Mouse (Mus musculus) midbrain, postnatal 0 days (tissue): ENCODE results near the gene Necap2. TPM values are rescaled to one million over a fixed set of nuclear protein-coding genes. Genes with fewer than 3 reads are reported as not detected.

Experiments
- ATAC-seq: fragments of 200-750 bp; cut with Nextera tagmentation; 2 replicates; pipeline ENCODE4 v1.8.0; 2017; ENCODE audit warnings: moderate number of reproducible peaks, mild to moderate bottlenecking, moderate TSS enrichment, moderate library complexity; ENCODE audit not compliant: low FRiP score
- DNase-seq: peaks from one replicate; pipeline ENCODE4 v3.0.0-alpha.2; 2015; ENCODE audit warnings: low spot score
- H3K27ac ChIP-seq: fragments of 300-500 bp; sonication (generic); 2 replicates; pipeline ENCODE4 v1.5.1; 2014; ENCODE audit warnings: low read depth, mild to moderate bottlenecking, low read length, mixed read lengths
- H3K27me3 ChIP-seq: fragments of 300-500 bp; sonication (generic); 2 replicates; pipeline ENCODE4 v1.6.1; 2014; ENCODE audit warnings: low read length, control low read depth, mixed read lengths; ENCODE audit not compliant: insufficient read depth
- H3K36me3 ChIP-seq: fragments of 300-500 bp; sonication (generic); 2 replicates; pipeline ENCODE4 v1.6.1; 2014; ENCODE audit warnings: low read length, control low read depth, mixed read lengths; ENCODE audit not compliant: insufficient read depth
- H3K4me1 ChIP-seq: fragments of 300-500 bp; sonication (generic); 2 replicates; pipeline ENCODE4 v1.6.1; 2014; ENCODE audit warnings: mild to moderate bottlenecking, control low read depth, antibody characterized with exemption, low read length, mixed read lengths; ENCODE audit not compliant: insufficient read depth
- H3K4me2 ChIP-seq: fragments of 300-500 bp; sonication (generic); 2 replicates; pipeline ENCODE4 v1.6.1; 2014; ENCODE audit warnings: low read depth, mild to moderate bottlenecking, low read length, mixed read lengths; ENCODE audit not compliant: poor library complexity, severe bottlenecking
- H3K4me3 ChIP-seq: fragments of 300-500 bp; sonication (generic); 2 replicates; pipeline ENCODE4 v1.5.1; 2014; ENCODE audit warnings: low read depth, mild to moderate bottlenecking, low read length, moderate library complexity
- H3K9ac ChIP-seq: fragments of 300-500 bp; sonication (generic); replicated peaks from 2 replicates; pipeline ENCODE4 v1.6.1; 2014; ENCODE audit warnings: mild to moderate bottlenecking, low read length, moderate library complexity, mixed read lengths; ENCODE audit not compliant: poor library complexity, severe bottlenecking
- H3K9me3 ChIP-seq: fragments of 300-500 bp; sonication (generic); 2 replicates; pipeline ENCODE4 v1.6.1; 2016; ENCODE audit warnings: low read length, control low read depth
- CTCF ChIP-seq: IDR thresholded peaks from 2 replicates; pipeline ENCODE4 v1.5.1; 2016; ENCODE audit warnings: antibody characterized with exemption, mild to moderate bottlenecking
- WGBS: fragments of 180-500 bp; shearing (Covaris S2); extraction: QIAGEN DNeasy Blood & Tissue Kit; methylation state at CpG from one replicate; pipeline ENCODE4 v1.1.7; 2014; 5-methylcytosine and 5-hydroxymethylcytosine counted together
- polyA plus RNA-seq: library from polyadenylated mRNA; unstranded; fragments of >200 nt; fragmentation: Nextera tagmentation; extraction: Ambion mirVana; gene quantifications from 2 replicates; pipeline ENCODE4 v1.2.1, GENCODE M21; 2015
- total RNA-seq: library from RNA; depleted of rRNA; stranded (reverse); fragments of >200 nt; gene quantifications from 2 replicates; pipeline ENCODE4 v1.2.3, GENCODE M21; 2014; rRNA removed

The Necap2 gene
- total RNA-seq = 51.4 and 54.5 TPM in 2 replicates
- polyA plus RNA-seq = 42.2 and 51.1 TPM in 2 replicates

DNA sequence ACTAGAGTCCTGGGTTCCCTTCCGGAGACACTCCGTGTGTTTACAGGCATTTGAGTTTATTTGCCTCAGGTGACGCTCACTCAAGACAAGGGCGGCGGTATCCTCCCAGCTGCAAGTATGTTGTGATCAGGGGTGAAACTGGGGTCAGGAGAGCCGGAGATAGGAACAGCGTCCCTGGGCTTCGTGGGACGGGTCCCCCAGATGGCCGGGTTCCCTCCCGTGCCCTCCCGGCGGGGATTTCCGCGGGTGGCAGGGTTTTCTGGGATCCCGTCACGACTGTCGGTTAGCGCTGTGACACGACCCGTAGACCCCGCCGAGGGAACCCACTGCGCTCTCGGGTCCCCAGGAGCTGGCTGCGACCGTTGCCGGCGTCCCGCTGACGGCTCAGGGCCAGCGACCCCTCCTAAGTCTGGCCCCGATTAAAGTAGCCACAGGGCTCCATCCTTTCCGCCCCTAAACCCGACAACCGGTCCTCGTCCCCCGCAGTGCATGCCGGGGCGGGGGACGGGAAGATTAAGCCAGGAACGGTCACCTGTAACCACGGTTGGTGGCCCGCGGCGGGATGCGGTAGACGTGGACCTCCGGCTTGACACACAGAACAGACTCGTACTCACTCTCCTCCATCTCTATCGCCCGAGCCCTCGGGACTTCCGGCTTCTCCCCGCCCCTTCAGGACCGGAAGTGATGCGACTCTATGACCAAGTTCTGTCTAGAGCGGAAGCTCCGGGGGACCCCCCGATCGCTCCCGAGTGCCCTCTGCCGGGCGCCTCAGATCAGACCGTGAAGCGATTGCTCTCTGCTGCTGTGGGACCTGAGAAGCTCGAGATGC, at the start of gene Necap2:
Necap2 (minus strand) TSS at position 677 of the 829 bp plus-strand sequence.
- H3K9me3 ChIP-seq = no peaks in the 10 kb centered on the region
- peak within 1 kb of the TSS; percentile 86 for H3K9ac ChIP-seq
- no peaks in the 10 kb centered on the region for H3K27me3 ChIP-seq
- peak; percentile 87 for TF ChIP-seq CTCF
- H3K27ac ChIP-seq = peak within 1 kb of the TSS; percentile 82
- 1% methylated on average over 67 of the region's 67 CpGs for WGBS
- H3K4me1 ChIP-seq = peaks cover 14% of the 10 kb centered on the region
- H3K36me3 ChIP-seq = peaks cover 21% of the 10 kb centered on the region
- ATAC-seq = peak; percentile 92
- peak; percentile 98 for DNase-seq
- H3K4me3 ChIP-seq = peak within 1 kb of the TSS; percentile 73
- H3K4me2 ChIP-seq = peak within 1 kb of the TSS; percentile 93

DNA sequence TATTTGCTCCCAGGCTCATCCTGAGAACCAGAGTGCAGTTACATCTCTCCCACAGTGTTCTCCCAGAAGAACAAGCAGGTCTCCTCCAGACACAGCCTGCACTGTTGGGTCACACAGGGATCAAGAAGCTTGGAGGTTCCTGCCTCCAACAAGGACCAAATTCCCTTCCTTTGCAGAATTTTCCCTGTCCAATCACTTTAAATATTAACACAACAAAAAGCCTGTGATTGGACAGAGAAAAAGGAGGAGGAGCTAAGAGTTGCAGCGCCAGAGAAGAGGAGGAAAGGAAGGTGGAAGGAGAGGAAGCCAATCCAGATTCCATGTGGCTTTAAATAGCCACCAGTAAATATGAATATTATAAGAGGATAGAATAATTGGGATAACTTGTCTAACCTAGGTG, 44.9 kb upstream of the Necap2 start:
- no peak overlapping the region for H3K4me2 ChIP-seq
- no peaks in the 10 kb centered on the region for H3K9me3 ChIP-seq
- H3K9ac ChIP-seq = no peak overlapping the region
- no peak for TF ChIP-seq CTCF
- WGBS = 33% methylated on average over 1 of the region's 1 CpGs
- no peaks in the 10 kb centered on the region for H3K4me1 ChIP-seq
- H3K27me3 ChIP-seq = no peaks in the 10 kb centered on the region
- H3K4me3 ChIP-seq = no peak overlapping the region
- 0 out of 2 replicates have a peak, but pooled peaks cover 3% of the 10 kb centered on the region for H3K36me3 ChIP-seq
- ATAC-seq (no peak), DNase-seq (no peak)
- H3K27ac ChIP-seq = no peak overlapping the region

DNA sequence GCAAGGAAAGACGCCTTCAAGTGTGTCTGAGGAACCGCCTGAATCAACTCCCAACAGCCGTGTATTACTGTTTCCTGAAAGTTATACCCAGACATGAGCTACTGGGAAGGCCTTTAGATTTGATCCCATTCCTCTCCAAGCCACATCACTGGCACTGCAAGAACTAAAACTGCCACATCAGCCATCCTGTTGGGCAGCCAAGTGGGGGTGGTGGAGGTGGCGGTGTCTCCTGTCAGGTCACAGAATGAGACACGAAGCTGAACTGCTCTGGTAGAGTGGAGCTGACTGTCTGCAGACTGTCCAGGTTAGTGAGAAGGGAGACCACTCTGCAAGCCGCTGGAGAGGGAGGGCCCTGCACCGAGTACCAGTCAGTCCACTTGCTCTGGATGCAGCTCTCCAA, 44.5 kb upstream of the Necap2 start:
- no peak for TF ChIP-seq CTCF

GRCm38 (mm10) chr4:141120700-141121099, 42.5 kb upstream of the Necap2 start:
- Histone ChIP-seq H3K9me3 (no peaks in the 10 kb centered on the region), H3K4me3 (no peak overlapping the region), H3K9ac (no peak overlapping the region), H3K36me3 (peaks cover 22% of the 10 kb centered on the region), H3K4me1 (no peaks in the 10 kb centered on the region), H3K27me3 (no peaks in the 10 kb centered on the region), H3K27ac (no peak overlapping the region), H3K4me2 (no peak overlapping the region)
- TF ChIP-seq CTCF = peak; percentile 90
- 20% methylated on average over 11 of the region's 11 CpGs for WGBS
- DNase-seq (peak; percentile 78), ATAC-seq (peak; percentile 73; the same call in 1 of the 2 replicates)

More for the DNA sequence above, 44.5 kb upstream of the Necap2 start:
- Histone ChIP-seq H3K36me3 (peaks cover 4% of the 10 kb centered on the region; the same call in 1 of the 2 replicates), H3K4me1 (no peaks in the 10 kb centered on the region), H3K4me3 (no peak overlapping the region), H3K27ac (no peak overlapping the region), H3K9me3 (no peaks in the 10 kb centered on the region), H3K9ac (no peak overlapping the region), H3K4me2 (no peak overlapping the region), H3K27me3 (no peaks in the 10 kb centered on the region)
- 85% methylated on average over 7 of the region's 7 CpGs for WGBS
- DNase-seq (no peak), ATAC-seq (no peak)

DNA sequence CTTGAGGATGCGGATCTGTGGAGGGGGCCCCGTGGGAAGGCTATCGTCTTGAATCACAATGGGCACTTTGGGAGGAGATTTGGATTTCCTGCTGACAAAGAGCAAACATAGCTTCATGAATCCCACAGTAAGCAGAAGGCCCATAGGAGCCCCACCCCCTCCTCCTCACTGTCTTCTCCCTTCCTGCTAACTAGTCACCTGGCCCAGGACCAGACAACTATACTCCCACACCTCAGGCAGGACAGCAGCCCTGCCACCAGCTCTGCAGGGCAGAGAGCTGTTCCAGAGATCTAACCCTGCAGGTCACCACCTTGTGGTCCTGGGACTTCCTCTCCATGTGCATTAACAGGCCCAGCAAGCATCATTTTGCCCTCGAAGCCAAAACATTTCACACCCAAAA, 40.5 kb upstream of the Necap2 start:
- TF ChIP-seq CTCF = no peak
- H3K27me3 ChIP-seq = no peaks in the 10 kb centered on the region
- DNase-seq (no peak), ATAC-seq (no peak)
- no peaks in the 10 kb centered on the region for H3K9me3 ChIP-seq
- no peak overlapping the region for H3K9ac ChIP-seq
- H3K4me2 ChIP-seq = no peak overlapping the region
- no peak overlapping the region for H3K27ac ChIP-seq
- H3K4me1 ChIP-seq = no peaks in the 10 kb centered on the region
- H3K36me3 ChIP-seq = peaks cover 31% of the 10 kb centered on the region
- H3K4me3 ChIP-seq = no peak overlapping the region
- 46% methylated on average over 4 of the region's 4 CpGs for WGBS

DNA sequence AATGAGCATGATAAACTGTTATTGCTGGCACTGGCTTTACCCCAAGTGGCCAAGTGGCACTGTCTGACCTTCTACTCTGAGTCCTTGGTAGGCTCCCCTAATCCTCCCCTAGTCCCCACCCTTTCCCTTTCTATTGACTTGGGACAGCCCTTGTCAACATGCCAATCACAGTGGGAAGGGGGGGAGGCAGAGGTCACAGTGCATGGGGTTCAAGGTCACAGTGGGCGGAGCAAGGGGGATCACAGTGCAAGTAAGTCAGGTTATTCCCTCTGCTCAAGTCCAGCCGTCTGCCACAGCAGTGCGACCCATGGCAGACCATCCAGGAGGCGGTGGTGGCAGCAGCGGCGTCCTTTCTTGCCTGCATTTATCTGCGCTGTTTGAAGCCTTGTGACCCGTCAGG, 37.2 kb upstream of the Necap2 start:
- no peak overlapping the region for H3K4me2 ChIP-seq
- peaks cover 38% of the 10 kb centered on the region for H3K36me3 ChIP-seq
- no peaks in the 10 kb centered on the region for H3K9me3 ChIP-seq
- H3K27me3 ChIP-seq = no peaks in the 10 kb centered on the region
- H3K4me1 ChIP-seq = no peaks in the 10 kb centered on the region
- no peak overlapping the region for H3K4me3 ChIP-seq
- no peak overlapping the region for H3K27ac ChIP-seq
- WGBS = 42% methylated on average over 8 of the region's 8 CpGs
- TF ChIP-seq CTCF = no peak
- H3K9ac ChIP-seq = no peak overlapping the region
- ATAC-seq (no peak), DNase-seq (no peak)
